Mouse (Mus musculus) ES-E14 (cell line): ENCODE results near the gene Rpl23a.
"Not testable (repeated sequence)": the region's sequence is repeated elsewhere in the genome, so short reads cannot be mapped to it uniquely, and the experiment has no call there.

ENCODE experiments used
- CHD2 ChIP-seq: IDR thresholded peaks from 2 replicates; pipeline ENCODE4 v1.6.1; 2014; ENCODE audit warnings: mild to moderate bottlenecking, low read depth, low read length, inconsistent platforms
- ZNF384 ChIP-seq: IDR thresholded peaks from 2 replicates; pipeline ENCODE4 v1.6.1; 2012; ENCODE audit warnings: low read depth, low read length, inconsistent platforms

- not testable (repeated sequence) for TF ChIP-seq ZNF384, CHD2
These were observed 1.3 kb upstream of the Rpl23a start for GRCm38 (mm10) chr11:78184702-78185101.
